Mouse (Mus musculus) frontal cortex, adult 2 months (tissue): Measurements from ENCODE around the gene Tes. TPM values are rescaled to one million over a fixed set of nuclear protein-coding genes. Genes with fewer than 3 reads are reported as not detected.
"Not testable (repeated sequence)": the region's sequence is repeated elsewhere in the genome, so short reads cannot be mapped to it uniquely, and the experiment has no call there.

ENCODE experiments used
- DNase-seq, 2 experiments: peaks; one replicate each; pipeline ENCODE4 v3.0.0; 2022; ENCODE audit warnings: low spot score in 1 of 2; ENCODE audit errors: extremely low spot score in 1 of 2
- polyA plus RNA-seq: library from polyadenylated mRNA; depleted of rRNA; stranded (reverse); fragments of >200 nt; gene quantifications from 2 replicates; pipeline ENCODE4 v1.2.3, GENCODE M21; 2012; rRNA removed

Tes gene
- 5.7 and 5.8 TPM in 2 replicates for polyA plus RNA-seq

DNA sequence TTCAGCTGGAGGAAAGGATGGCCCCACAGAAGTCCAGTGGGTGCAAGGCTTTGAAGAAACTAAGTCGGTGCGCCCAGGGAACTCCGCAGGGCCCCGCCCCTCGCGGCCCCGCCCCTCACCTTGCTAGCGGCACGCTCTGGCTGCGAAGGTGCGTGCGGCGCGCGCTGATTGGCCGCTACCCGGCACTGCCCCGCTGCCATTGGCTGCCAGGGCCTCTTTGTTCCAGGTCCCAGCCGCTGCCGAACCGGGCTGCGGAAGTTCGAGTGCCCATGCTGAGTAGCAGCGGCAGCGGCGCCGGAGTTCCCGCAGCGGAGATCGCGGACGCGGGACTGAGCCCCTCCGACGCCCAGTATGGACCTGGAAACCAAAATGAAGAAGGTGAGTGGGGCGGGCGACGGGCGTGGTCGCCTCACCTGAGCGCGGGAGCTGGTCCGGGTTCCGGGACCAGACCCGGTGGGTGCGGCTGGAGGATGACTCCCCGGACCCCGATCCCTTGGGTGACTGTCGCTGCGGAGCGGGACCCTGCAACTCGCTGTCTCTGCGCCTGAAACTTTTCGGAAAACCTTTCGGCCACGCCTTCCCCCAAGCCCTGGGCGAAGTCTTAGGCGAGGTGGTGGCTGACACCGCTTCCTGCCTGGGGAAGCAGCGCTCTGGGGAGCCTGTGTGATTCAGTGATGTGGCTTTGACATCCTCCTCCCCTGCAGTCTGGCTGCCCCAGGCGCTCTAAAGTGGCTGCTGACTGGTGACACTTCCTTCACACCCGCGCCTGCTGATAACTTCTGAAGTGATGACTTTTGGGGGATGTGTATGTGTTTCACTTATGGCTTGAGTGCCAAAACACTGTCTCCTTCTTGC, at the start of gene Tes:
TSS of gene Tes (plus strand) at position 214 of the 855 bp plus-strand sequence.
- peak; percentile 6 to 65 for DNase-seq

DNA sequence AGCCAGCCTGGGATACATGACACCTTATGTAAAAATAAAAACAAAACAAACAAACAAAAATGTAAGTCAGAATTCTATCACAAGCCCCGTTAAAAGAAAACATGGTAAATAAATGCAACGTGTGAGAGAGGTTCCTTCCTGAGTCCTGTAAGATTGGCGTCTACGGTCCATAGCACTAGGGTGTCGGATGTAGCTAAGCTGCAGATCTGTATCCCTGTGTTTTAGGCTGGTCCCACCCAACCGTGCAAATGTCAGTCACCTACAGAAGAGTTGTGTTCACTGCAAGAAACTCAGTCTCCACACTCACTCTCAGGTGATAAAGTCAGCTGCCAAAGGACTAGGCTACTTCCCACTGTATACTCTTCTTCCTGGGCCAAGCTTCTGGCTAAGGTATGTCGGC, 39.1 kb upstream of the Tes start:
- no peak for DNase-seq

DNA sequence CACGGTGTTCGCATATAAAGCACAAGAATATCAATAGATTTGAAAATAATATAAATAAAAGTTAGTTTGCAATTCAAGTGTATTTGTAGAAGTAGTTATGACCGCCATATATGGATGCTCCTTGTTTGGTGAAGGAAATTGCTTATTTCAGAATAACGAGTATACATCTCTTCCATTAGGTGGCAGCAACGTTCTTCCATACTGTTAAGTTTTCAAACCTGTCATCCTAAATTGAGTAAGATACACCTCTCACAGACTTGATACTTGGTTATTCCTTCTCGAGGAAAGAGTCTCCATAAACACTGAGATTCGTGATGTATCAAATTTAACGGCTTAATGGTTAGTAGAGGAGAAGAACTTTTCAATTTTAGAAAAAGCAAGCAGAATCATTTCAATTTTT, 37.4 kb upstream of the Tes start:
- peak in 1 of 2 experiments; percentile 77 for DNase-seq

DNA sequence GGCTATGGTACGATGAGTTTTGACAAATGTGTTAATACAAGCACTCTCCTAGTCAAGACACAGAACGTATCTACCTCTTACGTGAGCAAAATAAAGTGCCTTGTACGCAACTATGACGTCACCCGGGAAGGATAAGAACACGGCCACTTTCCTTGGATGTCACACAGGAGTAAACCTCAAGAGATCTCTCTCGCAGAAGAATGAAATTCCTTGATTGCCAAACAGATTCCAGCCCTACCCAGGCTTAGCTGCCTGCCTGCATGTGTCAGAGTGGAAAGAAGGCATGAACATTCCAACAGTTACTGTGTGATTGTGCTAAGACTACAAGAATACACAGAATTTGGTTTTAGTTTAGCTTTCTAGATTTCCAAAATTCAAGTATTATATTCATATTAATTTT, 36.1 kb upstream of the Tes start:
- no peak for DNase-seq

DNA sequence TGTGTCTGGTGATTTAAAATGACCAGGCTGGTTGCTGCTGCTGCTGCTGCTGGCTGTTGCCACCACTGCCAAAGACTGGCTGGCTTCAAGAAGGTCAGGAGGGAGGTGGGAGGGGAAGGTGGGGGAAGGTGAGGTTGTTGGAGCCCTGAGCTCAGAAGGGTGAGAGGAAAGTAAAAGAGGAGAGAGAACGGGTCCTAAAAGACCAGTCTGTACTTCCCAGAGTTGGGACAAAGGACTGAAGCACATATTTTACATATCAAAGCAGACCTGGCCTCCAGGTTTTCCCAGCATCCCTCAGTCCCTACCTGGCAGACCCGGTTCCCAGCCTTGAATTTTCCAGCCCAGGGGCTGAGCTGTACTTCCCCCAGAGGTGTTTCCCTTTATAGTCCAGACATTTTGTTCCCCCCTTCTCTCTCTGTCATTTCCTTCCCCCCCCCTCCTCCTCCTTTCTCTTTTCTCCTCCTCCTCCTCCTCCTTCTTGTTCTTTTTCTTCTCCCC, 32.7 kb upstream of the Tes start:
- DNase-seq: no peak

DNA sequence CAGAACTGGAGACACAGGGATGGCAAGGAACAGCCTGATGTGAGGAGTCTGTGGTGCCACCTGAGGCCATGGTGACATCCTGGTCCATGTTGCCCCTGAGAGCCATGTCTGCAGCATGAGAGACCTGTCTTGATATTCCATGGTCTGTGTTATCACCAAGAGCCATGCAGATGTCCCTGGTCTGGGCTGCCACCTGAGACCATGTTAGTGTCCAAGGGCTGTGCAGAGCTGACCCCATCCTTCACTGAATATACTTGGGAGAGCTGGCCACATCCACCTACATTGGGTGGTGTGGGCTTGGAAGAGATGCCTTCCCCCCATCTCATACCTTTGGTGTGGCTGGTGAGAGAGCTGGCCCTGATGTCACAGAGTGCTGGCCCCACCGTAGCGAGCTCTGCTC, 30.9 kb upstream of the Tes start:
- no peak for DNase-seq

- DNase-seq: no peak
Measured at GRCm38 (mm10) chr6:17035228-17035627, 29.7 kb upstream of the Tes start.

DNA sequence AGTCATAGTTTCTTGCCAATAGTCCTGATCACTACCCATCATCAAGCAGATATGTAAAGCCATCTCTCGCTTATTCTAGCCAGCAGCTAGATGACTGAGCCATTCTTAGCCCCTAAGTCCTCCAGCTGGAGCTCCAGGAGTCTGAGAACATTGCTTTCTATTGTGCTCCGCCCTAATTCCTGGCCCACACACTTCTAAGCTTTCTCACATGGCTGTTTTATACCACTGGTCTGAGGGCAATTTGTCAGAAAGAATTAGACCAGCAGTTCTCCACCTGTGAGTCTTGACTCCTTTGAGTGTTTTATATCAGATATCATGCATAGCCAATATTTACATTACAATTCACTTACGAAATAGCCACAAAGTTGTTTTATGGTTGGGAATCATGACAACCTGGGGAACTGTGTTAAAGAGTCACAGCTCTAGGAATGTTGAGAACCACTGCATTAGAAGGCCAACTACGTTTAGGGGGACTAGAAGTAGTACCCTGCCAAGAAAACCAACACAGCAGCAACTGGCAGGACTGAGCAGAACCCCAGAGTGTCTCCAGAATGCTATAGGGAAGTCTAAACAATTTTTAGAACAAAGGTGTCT, 13.4 kb upstream of the Tes start:
- DNase-seq: no peak

- no peak for DNase-seq
Measured at GRCm38 (mm10) chr6:17053028-17053660, 11.8 kb upstream of the Tes start.

DNA sequence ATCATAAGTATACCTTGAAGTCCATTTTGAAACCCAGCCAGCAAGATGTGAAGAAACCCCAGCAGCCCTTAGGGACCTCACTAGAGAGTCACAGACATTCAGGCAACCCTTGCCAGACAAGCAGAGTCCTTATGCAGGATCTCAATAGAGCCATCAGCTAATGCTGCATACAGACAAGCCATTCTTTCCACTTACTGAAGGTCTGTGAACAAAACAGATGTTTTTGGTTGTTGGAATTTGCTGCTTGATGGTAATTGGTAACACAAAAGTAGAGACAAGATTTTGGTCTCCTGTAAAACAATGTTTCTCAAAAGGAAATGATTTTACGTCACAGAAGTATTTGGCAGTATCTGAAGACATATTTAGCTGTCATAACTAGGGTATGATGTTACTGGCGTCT, 10.2 kb upstream of the Tes start:
- no peak for DNase-seq

GRCm38 (mm10) chr6:17055659-17056058, 9.3 kb upstream of the Tes start:
- DNase-seq: no peak

DNA sequence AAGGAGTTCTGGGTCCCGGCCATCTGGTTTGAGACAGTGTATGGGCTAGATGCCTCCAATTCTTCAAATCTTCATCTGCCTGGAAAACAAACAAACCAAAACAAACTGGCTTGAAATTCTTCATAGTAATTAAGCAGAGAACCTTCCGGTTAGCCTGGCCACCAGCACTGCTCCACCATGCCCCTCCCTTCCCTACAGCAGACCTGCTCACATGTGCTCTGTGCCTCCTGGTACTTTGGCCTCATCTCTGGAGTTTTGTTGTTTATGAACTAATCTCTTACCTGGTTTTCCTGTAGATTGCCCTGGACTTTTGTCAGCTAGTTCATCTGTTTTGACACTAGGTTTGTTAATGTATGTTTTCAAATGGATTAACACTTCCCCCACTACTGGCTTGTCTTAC, 5.4 kb upstream of the Tes start:
- DNase-seq: no peak

DNA sequence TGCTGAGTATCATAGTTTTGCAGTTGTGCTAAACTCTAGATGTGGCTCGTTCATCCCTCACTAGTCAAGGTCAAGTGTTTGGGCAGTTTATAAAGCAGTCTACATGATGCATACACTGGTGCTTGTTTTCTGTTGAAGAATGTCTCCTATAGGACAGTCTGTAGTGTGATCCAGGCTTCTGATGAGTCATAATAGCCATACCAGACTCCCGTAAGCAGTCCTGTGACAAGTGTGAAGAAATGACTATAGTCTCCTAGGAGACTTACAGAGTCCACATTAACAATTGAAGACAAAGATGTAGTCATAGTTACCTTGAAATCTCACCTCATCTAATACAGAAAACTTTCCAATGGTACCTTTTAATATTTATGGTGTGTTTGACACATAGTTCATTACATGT, 4.8 kb upstream of the Tes start:
- DNase-seq: no peak

- DNase-seq: not testable (repeated sequence)
Measured at GRCm38 (mm10) chr6:17061826-17062225, 3.1 kb upstream of the Tes start.

- DNase-seq: no peak
Measured at GRCm38 (mm10) chr6:17062366-17062765, 2.6 kb upstream of the Tes start.

- no peak for DNase-seq
Measured at GRCm38 (mm10) chr6:17065791-17066169, 831 bp downstream of the Tes start.

- no peak for DNase-seq
Measured at GRCm38 (mm10) chr6:17066211-17066940, 1.4 kb downstream of the Tes start.

DNA sequence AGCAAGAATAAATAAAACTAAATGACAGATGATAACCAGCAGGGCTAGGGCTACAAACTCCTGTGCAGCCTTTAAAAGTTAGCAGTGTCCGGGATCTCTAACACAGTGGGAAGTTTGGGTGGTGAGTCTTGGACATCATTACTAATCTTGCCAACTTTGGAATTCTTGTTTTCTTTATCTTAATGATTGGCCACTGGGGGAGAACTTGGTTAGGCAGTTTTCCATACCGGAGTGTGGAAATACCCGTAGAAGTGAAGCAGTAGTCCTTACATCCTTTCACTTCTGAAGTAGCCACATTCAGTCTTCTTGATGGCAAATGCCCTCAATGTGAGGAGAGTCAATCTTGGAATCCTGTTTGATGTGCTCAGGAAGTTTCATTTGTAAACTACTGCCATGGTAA, 7.0 kb downstream of the Tes start:
- DNase-seq: no peak

DNA sequence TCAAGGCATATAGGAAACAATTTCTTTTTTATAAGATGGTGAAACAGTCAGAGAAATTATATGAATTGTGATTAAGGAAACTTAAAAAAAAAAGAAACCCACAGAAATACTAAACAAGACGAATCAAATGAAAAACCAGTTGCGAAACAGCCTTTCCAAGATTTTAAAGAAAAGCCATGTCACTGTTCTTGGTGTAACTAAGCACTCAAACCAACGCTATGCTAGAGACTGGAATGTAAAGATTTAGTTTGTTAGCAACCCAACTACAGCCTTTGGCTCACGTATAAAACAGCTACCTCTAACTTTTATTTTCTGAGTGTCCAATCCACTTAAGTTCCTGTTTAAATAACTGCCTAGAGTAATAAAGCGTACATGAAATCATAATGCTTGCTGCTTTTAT, 7.4 kb downstream of the Tes start:
- no peak for DNase-seq

DNA sequence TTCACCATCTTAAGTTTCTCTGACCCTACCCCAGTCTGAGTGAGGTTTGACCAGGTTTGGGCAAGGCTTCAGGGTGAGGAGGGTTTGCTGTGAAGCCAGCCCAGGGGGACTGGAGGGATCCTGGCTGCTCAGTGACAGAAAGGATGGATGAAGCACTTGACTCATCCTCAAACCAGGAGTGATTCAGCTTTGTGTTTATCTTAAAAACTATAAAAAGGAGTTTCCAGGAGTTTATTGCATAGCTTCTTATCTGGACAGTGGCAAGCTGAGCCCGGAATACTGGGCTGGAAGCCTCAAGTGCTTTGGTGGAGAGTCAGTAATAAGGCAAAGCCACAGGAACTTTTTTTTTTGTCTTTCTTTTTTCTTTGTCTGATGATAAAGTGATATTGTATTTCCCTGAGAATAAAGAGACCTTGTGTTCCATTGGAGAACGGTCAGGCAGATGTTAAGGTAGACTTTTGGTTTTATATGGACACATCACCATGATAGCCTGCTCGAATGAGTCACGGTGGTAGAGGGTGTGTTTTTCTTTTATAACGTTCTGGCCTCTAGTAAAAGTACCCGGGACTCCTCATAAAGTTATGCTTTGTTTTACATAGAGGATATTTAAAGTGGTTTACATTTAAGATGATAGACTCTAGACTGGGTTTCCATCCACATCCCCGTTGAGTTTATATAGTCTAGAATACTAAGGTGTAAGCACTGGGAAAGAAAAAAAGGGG, 8.0 kb downstream of the Tes start:
- DNase-seq: no peak
